Mouse (Mus musculus) kidney, postnatal 4 days (tissue): ENCODE results near the gene Eif5b.
A peak's percentile ranks its signal among the peaks of the same experiment; 100 is the strongest.

Experiments used
- DNase-seq, 2 experiments: peaks; one replicate each; pipeline ENCODE4 v3.0.0; 2021; ENCODE audit warnings: mixed read lengths in 2 of 2

The Eif5b gene

DNA sequence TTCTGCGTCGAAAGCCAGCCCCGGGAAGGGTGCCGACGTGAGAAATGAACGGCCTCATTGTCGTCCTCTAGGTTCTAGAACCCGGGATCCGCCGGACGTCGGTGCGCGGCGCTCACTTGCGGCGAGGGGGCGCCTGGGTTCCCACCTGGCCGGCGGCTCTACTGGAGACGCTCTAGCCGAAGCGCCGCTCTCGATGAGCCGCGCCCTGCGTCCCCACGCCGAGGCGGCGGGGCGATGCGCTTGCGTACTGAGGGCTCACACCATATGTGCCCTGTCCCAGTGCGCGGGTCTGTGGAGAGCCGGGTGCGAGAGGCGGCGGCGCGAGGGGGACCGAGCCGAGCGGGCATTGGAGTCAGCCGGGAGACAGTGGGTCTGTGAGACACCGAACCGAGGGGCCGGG is at the start of gene Eif5b, which contains the start of gene Txndc9:
Gene Eif5b, plus strand, starts transcription at position 144 of the 400 bp plus-strand sequence.
Gene Txndc9, minus strand, starts transcription at position 27 of the 400 bp plus-strand sequence.
- DNase-seq: peak; percentile 95 to 98

DNA sequence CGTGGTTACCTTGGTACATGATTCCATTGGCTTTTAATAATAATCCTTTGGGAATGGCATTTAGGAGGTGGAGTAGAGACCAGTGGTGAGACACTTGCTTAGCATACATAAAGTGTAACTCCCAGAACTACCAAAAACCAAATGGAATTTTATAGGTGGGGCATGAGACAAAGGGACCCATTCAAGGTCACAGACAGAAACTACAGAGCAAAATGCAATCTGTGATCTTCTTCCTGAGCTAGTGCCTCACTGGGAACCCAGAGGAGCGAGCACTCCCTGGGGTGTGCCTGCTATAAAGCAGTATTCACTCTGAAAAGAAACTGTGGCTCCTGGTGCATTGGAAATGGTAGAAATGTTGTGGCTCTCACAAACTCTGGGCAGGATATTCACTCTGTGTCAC is 48.9 kb upstream of the Eif5b start:
- DNase-seq: no peak

- no peak for DNase-seq
These were observed 43.0 kb upstream of the Eif5b start for GRCm38 (mm10) chr1:37954786-37955185.

DNA sequence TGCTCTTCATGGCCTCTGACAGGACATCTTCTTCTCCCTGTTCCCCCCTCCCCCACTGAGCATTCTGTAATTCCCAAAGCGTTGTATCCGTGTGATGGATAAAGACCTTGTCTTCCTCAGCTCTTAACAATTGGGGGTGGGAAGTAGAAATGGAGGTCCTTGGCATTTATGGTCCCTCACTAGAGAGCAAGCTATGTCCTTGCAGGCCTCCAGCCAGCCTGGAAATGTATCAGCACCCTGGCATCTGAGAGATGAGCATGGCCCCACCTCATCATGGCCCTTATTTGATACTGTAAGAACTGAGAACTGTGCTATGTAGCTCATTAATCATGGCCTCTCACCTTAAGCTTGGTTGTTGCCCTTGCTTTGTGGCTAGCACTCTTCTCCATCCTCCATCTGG is 42.6 kb upstream of the Eif5b start:
- no peak for DNase-seq

DNA sequence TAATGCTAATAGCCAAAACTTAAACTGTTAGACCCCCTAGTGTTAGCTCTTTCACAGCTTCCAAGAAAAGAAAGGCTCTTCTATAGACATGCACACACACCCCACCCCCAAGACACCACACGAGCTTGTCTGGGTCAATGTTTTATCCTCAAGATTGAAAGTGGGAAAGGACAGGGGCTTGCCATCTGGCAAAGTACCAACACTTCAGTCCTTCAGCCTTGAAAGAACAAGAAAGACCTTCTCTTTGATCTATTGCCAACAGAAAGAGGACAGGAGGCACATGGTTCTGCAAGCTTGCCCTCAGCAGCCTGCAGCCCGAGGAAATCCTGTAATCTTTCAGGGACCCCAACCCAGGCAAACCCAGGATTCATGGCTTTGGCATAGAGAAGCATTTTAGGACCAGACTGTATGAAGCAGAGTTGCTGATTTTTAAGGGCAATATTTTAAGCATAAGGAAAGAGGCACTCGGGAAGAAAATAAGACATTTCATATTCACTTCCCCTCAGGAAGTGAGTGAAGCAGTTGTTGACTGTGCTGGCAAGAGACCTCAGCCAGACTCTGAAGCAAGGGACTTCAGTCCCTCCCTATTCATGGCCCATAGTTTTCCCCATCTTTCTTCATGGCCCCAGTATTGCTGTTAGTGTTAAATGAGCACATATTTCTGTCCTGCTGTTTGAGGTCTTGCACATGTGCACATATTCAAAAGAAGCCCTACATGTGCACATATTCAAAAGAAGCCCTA is 40.9 kb upstream of the Eif5b start:
- DNase-seq: peak; percentile 10 to 28

DNA sequence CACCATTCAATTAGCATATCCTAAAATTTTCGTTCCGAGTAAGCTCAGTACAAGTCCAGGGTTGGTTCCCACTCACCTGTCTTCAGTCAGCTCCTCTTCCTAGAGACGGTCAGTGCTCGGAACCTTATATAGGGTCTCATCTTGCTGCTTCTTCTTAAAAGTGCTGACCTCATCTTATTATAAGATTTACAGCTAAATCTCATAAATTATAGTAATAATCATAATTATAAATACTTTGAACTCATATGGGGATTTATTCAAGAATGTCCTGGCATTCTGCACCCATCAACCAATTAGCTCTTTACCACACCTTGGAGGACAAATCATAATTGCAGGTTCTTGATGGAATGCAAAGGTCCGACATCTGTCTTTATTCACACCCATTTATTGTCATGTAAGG is 40.2 kb upstream of the Eif5b start, which contains the start of gene Lyg1:
Gene Lyg1, minus strand, starts transcription at position 101 of the 400 bp plus-strand sequence.
- DNase-seq: no peak

DNA sequence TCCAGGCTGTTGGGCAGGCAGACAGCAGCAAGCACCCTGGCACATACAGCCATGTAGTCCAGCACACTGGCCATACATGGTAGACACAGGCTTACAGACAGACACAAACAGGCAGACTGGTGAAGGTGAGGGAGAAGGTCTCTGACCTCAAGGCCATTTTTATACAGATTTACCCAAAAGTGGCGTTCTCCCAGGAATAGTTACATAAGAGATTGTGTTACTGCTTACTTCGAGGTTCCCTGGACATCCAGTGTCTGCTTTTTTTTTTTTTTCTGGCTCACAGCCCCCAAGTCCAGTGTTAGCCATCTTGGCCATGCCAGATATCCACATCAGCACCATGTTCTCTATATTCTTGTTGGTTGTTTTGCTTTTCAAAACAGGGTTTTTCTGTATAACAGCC is 39.3 kb upstream of the Eif5b start:
- DNase-seq: no peak

- DNase-seq: no peak
These were observed 38.3 kb upstream of the Eif5b start for GRCm38 (mm10) chr1:37959486-37959885.

DNA sequence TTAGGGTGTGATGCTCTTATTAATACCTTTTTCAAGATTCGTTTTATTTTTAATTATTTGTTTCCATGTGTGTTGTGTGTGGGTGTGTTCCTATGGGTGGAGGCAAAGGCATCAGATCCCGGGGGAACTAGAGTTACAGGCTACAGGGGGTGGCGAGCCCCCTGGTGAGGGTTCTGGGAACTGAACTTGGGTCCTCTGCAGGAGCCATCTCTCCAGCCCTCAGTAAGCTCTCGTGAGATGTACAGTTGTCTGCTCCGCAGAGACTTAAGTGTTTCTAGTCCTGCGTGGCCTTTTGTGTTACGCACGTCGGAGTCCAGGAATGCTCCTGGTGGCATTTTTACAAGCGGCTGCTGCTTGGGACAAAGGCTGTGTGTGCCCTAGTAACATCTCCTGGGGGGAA is 32.2 kb upstream of the Eif5b start:
- DNase-seq: peak; percentile 17 to 24

DNA sequence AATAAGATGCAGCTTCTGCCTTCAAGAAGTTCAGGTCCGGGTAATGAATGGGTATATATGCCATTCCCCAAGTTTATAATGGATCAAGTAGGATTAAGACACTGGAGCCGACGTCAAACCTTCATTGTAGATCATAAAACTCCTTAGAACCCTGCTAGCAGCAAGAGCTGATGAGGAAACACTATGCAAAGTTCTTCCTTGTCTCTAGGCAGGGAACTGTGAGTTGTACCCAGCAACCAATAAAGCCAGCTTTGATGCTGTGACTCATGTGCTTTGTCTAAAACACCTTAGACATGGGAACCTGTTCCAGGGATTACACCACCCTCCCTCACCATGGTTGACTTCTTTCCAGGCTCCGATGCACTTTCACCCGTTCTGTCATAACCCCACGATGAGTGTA is 29.1 kb upstream of the Eif5b start:
- DNase-seq: no peak

DNA sequence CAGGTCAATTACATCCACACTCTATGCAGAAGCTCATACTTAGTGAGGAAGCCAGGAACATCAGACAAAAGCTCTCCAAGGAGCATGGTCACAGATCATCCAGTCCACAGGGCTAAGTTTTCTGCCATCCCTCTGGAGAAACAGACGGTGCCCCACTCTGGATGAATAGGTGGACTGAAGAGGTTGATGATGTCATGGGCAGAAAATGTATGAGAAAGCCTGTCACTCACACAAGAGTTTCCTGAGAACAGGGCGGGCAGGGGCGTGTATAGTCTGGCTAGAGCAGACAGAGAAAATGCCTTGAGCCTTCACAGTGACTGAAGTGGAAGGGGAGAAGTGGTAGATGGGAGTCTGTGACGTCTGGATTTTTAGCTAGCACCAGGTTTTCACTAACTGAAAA is 26.3 kb upstream of the Eif5b start:
- no peak for DNase-seq

GRCm38 (mm10) chr1:37976666-37977065 is 21.1 kb upstream of the Eif5b start:
- peak in 1 of 2 experiments; percentile 19 for DNase-seq

GRCm38 (mm10) chr1:37977303-37977702 is 20.5 kb upstream of the Eif5b start:
- no peak for DNase-seq

DNA sequence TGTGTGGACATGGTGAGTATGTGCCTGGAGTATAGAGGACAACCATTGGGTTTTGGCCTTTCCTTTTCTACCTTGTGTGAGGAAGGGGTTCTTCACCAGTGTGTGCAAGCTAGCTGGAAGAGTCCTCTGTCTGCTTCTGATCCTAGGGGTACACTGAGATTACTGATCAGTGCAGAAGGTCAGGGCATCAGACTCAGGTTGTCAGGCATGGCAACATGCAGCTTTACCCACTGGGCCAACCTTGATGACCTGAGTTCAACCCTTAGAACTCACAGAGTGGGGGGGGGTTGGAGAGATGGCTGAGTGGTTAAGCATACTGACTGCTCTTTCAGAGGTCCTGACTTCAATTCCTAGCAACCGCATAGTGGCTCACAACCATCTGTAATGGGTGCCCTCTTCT is 13.5 kb upstream of the Eif5b start:
- DNase-seq: no peak

- peak; percentile 58 to 65 for DNase-seq
These were observed 12.0 kb upstream of the Eif5b start for GRCm38 (mm10) chr1:37985764-37986323.

GRCm38 (mm10) chr1:37987856-37988255 is 10.0 kb upstream of the Eif5b start:
- no peak for DNase-seq

GRCm38 (mm10) chr1:37996226-37996625 is 1.6 kb upstream of the Eif5b start:
- no peak for DNase-seq

- peak; percentile 97 to 98 for DNase-seq
These were observed 829 bp upstream of the Eif5b start for GRCm38 (mm10) chr1:37996877-37997484.

DNA sequence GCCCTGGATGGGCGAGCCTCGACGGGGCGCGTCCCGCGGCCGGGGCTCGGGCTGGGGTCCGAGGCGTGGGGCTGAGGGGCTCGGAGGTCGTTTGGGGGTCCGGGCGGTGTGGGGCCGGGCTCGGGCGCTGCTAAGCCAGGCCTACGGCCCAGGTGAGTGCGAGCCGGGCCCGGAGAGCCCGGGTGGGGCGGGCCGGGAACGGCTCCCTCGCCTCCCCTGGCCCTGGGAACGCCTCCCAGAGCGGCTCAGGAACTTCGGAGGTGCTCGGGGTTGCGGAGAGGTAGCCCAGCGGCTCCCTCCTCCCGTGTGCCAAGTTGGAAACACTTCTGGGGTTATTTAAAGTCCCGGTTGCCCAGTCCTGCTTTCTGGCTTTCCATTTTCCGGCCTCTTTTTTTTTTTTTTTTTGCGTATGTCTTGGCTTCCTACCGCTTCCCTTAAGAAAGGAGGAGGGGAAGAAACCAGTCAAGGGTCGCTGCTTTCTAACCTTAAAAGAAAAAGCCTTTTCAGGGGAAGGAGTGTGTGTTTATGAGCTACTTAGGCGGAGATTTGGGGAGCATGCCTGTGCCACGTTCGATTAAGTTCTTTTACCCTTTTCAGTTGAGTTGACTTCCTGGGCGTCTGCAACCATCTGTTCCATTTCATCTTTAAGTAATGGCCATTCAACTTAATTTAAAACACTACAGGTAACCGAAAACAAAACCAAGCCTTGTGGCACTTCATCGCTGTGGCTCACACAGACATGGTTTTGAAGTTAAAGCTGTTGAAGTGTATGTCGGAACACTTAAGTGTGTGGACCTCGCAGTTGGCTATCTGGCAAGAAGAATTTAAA is 775 bp downstream of the Eif5b start:
- peak in 1 of 2 experiments; percentile 67 for DNase-seq

GRCm38 (mm10) chr1:37999552-37999951 is 1.7 kb downstream of the Eif5b start:
- DNase-seq: no peak

- DNase-seq: no peak
These were observed 3.0 kb downstream of the Eif5b start for GRCm38 (mm10) chr1:38000844-38001243.

DNA sequence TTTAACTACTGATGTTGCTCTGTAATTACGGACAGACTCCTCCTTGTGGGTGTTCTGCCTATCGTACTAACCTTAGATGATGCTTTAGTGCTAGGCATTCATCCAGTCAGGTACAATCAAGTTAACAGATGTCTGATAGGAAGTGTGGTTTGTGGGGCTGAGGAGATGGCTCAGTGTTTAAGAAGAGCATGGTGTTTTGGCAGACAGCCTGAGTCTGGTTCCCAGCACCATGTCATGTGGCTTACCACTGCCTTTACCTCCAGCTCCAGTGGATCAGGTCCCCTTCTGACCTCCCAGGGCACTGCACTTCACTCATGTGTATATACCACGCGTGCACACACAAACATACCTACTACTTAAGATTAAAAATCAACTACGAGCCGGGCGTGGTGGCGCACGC is 4.1 kb downstream of the Eif5b start:
- no peak for DNase-seq

- no peak for DNase-seq
These were observed 5.2 kb downstream of the Eif5b start for GRCm38 (mm10) chr1:38003046-38003445.
